Mouse (Mus musculus) naive thymus-derived CD4-positive, alpha-beta T cell, adult 2 months (primary cell): ENCODE data around the gene Cdc45.

Source experiments
- DNase-seq: peaks from one replicate; pipeline ENCODE4 v3.0.0-alpha.2; 2011; ENCODE audit warnings: low read depth

The Cdc45 gene

DNA sequence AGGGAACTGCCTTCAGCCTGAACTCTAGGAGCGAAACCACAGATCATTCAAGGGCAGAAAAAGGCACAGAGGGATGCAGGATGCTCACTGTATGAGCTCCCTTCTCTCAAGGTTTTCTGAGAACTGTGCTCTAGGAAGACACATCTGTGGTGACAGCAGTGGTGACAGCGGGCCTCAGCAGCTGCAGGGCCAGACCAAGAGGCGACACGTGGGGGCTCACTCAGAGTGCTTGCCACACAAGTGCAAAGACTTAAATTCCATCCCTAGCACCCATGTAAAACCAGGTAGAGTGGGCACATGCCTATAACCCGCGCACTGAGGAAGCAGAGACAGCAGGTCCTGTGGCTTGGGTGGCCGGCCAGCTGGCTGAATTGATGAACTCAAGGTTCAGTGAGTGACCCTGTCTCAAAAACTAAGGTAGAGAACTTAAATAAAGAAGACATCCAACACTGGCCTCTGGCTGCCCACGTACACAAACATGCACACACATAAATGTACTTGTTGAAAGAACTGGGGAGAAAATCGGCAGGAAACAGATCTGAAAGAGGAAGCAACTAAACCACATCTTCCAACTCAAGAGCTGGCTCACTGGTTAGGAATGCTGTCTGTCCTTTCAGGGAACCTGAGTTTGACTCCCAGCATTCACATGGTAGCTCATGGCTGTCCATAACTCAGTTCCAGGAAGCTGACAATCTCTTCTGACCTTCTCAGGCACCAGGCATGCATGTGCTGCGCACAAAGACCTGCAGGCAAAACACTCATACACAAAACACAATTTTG is 23.0 kb downstream of the Cdc45 start:
- DNase-seq = no peak

DNA sequence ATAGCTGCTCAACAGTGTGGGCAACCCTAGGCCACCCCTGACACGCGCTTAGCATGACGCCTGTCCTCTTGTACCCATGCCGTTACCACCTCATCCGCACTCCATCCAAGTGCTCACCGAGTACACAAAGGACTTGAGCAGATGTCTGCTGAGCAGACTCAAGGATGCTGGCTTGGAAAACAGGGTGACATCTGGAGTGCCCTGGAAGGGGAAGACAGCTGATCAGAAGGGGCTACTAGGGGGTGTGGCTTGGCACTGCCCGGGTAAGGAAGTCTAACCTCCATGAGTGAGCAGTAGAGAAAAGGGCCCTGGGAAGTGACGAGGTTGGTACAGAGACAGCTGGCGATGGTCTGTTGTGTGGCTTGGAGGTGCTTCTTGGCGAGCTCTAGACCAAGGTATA is 25.1 kb downstream of the Cdc45 start:
- no peak for DNase-seq

DNA sequence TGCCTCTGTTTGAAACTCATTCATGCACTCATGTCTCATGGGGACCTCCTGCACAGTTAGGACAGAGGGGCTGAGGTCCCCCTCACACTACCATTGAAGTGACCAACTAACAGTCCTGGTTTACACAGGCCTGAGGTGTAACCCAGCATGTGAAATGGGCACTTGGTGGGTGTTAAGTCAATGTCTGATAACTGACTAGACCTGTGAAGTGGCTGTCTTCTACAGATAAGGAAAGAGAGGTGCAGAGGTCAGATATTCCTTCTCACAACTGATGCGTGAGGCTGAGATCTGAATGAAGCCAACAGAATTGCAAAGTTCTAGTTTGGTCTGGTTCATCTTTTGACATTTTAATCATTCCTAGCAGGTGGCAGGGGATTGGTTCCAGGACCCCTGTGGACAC is 26.3 kb downstream of the Cdc45 start:
- no peak for DNase-seq

DNA sequence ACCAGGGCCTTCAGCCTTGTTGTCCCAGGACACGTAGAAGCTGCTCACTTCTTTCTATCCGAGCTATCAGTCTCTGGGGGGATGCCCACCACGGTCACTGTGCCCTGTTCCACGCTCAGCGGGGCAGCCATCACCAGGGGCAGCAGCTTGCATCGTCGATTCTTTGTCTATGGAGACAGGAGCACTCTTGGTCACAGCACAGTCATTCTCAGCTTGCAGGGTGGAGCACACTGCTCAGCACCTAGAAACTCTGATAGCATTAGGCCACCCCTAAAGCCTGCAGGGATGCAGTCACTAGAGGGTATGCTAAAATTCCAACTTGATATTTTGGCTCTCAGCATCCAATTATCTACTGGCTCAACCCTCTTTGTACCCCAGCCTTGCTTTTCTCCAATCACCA is 26.8 kb downstream of the Cdc45 start:
- no peak for DNase-seq

DNA sequence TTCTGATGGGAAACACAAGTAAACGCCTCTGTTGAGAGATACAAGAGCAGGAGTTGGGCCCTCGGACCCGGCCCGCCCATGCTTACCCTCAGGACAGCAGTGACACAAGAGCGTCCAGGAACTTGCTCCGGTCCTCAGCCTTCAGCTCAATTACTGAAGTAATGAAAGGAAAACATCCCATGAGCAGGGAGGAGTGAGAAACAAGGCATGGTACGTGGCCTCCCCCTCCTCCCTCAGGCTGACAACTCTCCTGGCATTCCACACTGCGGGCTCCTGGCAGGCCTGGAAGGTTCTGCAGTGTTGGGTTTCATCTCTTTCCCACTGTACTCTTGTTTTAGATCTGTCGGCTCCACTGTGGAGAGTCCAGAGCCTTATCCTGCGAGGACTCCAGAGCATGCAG is 30.0 kb downstream of the Cdc45 start:
- no peak for DNase-seq

DNA sequence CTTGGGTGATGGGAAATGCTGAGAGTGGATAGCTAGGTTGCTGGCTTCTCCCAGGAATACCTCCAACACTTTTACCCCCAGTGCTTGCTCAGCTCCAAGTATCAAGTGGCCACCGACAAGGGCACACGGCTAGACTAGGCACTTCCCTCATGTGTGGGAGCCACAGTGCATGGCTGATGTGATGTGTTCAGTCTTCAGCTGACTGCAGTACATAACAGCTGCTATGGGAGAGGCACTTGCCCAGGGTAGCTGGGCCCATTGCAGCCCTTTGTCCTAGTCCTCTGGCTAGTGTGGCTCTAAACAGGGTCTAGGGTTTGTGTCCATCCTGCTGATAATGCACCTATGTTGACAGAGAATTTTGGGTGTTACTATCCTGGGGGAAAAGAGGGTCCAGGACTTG is 33.3 kb downstream of the Cdc45 start:
- no peak for DNase-seq

DNA sequence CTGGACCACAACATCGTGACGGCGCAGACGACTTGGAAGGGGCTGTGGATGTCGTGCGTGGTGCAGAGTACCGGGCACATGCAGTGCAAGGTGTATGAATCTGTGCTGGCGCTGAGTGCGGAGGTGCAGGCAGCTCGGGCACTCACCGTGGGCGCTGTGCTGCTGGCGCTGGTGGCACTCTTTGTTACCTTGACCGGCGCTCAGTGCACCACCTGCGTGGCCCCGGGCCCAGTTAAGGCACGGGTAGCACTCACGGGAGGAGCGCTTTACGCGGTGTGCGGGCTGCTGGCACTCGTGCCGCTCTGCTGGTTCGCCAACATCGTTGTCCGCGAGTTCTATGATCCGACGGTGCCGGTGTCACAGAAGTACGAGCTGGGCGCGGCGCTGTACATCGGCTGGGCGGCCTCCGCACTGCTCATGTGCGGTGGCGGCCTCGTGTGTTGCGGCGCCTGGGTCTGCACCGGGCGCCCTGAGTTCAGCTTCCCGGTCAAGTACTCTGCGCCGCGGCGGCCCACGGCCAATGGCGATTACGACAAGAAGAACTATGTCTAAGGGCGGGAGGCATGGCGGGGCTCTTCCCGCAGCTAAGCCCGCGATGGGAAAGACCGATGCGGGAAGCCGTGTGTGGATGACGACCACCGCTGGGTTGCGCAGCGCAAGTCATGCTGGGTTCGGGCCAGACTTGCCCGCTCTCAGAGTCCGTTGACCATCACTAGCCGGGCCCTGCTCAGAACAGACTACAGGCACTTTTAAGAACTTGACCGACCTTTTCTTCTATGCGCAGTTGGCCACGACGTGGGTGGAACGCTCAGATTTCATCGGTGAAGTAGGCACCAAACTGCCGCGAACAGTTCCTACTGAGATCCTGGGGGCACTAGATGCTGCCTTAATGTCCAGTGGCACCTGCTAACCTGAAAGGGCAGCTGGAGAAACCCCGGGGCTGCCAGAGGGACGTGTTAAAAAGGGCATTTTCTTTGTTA is 34.4 kb downstream of the Cdc45 start:
- no peak for DNase-seq

DNA sequence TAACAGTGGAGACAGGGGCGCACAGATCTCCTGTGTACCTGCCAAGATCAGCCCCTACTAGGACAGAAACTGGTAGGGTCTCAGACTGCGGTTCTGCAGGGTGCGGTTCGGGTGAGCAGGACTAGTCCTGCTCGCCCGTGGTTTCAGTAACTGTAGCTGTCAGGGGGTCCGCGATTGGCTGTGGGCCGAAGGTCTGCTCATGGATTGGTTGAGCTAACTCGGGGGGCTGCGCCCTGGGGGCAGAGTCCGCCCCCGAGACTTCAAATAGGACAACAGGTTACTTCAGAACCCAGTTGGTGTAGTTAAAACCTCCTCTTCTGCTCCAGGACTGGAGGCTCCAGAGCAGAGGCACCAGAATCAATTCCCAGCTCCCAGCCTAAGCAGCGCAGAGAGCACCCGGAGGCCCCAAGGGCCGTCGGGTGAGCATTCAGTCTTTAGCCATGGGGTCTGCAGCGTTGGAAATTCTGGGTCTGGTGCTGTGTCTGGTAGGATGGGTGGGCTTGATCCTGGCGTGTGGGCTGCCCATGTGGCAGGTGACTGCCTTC is 35.2 kb downstream of the Cdc45 start, which contains the start of gene Cldn5:
TSS of gene Cldn5 (plus strand) at position 292 of the 545 bp plus-strand sequence.
- DNase-seq = no peak

DNA sequence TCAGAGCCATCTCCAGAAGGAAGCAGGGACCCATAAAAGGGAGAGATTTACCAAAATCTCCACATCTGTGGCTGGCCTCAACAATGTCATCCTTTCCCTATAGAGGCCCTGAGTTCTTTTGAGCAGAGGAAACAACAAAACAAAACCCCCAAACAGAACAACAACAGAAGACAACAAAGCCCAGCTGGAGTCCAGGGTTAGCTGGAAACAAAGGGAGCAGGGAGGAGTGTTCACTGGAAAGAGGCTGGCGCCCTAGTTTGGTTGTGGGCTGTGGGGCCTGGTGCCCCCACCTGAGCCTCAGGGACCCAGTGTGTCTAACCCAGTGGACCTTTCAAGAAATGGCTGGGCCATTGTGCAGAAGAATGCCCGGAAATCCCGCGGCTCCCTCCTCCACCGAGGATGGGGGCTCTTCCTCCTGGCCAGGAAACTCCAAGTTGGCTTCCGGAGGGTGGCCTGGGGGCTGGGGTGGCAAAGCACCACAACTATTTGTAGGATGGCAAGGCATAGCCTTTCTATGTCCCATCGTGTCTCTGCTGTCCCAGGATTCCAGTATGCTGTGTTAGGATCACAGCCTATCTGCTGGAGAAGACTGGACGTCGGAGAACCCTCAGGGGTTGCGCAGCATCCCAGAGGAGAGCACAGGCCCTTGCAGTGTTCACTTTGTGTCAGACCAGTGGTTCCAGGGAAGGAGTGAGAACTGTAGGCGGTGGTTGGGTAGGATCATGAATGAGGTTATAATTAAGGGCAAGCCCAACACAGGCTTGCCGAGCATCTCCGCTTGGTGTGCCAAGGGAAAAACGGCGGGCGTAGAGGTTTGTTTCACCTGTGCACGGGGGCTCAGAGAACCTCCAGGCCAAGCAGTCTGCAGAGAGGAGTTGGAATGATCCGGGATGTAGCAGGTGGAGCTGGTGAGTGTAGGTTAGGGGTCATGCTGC is 35.9 kb downstream of the Cdc45 start:
- DNase-seq = no peak

DNA sequence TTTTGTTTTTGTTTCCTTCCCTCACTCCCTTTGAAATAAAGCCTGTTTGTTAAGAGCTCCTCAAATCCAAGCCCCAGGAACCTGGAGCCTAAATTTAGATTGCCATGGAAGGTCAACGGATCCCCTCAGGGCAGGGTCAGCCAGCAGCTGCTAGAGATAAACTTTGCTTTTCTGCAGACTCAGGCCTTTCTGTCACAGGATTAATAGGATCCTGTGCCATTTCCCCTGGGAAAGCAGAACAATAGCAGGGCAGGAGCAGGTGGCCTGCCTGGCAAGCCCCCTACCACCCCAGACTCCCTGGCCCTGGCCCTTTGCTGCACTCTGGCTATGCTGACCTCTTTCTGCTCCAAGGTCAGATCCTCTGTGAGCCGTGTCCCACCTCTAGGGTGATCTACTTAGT is 37.9 kb downstream of the Cdc45 start:
- no peak for DNase-seq

DNA sequence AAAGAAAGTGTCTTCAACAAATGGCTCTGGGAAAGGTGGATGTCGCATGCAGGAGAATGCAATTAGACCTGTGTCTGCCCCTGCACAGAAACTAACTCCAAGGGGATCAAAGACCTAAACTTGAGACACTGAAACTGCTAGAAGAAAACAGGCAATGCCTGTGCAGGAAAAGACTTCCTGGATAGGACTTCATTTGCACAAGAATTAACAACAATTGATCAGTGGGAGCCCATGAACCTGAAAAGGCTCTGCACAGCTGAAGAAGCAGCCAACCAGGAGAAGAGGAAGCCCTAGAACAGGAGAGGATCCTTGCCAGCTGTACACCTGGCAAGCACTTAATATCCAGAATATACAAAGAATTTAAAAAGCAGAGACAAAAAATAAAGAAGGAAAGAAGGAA is 42.3 kb downstream of the Cdc45 start:
- no peak for DNase-seq

DNA sequence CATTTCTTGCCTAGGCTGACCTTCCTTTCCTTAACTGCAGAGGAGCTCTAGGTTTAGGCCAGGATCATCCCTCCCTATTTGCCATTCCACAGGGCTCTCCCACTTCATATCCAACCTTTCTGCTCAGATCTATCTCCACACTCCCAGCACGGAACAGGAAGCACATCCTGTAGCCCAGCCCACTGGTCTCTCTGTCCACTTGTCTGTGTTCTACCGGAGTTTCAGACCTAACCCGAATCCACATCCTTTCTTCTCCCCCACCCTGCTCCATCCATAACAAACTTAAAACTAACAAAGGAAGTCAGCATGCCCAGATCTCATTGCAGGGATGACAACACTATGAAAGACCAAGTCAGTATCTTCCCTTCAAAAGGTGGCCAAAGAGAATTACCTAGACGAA is 45.4 kb downstream of the Cdc45 start:
- no peak for DNase-seq

DNA sequence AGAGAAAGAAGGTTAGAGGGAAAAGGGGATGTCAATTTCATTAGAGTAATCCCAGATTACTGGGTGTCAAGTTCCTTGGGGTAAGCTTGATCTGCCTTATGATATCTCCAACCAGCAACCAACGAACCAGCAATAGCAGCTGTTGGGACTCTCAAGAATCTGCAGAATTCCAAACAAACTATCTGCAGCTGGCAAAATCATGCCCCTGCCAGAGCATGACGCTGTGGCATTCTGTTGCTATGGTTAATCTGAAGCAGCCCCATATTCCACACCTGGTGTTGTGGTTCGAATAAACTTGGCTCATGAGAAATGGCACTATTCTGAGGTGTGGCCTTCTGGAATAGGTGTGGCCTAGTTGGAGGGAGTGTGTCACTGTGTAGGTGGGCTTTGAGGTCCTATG is 48.8 kb downstream of the Cdc45 start:
- no peak for DNase-seq

DNA sequence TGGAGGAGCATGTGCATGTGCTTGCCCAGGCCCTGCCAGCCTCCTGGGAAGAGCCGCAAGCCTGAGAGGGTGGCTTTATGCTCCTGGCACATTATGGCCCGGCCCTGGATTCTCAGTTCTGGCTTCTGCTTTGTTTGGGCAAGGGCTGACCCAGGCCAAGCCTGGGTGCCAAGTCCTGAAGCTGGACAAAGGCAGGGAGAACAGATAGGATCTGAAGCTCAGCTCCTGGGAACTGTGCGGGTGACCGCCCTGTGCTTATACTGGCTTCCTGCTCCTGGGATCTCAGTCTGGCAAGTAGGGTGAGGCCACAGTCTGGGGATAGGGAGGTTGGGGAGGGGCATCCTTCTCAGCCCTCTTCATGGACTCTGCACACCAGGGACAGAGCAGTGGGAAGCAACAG is 50.1 kb downstream of the Cdc45 start:
- no peak for DNase-seq

DNA sequence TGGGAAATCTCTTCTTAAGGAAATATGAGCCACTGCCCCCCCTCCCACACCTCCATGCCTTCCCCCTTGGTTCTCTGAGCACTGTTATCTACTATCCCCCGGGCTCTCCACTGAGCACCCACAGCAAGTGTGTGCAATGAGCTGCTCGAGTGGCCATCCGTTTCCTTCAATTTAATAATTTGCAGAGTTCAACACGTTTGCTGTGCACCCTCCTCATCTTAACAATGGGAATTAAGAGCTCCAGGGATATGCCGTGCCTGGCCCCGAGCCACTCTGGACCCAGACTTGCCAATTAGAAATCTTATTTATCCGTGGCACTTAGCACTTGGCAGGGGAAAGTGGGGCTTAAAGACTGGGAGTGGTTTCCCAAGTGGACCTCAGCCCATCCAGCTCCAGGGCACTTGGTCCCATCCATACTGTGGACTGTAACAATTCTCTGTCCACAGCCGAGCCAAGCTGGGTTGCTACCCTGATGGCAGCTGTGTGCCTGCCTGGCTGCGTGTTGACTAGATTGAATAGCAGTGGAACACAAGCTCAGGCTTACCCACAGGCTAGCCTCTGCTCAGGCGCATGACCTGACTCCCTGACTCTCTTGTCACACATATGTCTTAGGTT is 59.8 kb downstream of the Cdc45 start:
- DNase-seq = no peak

DNA sequence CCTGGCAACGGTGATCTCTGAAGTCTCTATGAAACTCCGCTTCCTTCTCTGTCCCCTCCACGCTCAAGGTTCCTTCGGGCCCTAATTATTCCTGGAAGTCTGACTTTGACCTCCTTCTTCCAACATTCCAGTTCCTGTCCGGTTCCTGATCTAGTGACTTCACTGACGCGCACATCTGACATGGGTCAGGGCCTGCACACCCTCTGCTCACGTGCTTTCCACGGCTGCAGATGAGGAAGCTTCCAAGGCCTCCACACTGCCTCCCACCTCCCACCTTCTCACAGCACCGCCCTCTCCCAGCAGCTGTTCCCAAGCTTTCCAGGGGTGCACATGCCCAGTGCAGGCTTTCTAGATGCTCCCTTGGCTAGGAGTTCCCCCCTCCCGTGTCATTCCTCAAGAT is 60.7 kb downstream of the Cdc45 start:
- DNase-seq = no peak

DNA sequence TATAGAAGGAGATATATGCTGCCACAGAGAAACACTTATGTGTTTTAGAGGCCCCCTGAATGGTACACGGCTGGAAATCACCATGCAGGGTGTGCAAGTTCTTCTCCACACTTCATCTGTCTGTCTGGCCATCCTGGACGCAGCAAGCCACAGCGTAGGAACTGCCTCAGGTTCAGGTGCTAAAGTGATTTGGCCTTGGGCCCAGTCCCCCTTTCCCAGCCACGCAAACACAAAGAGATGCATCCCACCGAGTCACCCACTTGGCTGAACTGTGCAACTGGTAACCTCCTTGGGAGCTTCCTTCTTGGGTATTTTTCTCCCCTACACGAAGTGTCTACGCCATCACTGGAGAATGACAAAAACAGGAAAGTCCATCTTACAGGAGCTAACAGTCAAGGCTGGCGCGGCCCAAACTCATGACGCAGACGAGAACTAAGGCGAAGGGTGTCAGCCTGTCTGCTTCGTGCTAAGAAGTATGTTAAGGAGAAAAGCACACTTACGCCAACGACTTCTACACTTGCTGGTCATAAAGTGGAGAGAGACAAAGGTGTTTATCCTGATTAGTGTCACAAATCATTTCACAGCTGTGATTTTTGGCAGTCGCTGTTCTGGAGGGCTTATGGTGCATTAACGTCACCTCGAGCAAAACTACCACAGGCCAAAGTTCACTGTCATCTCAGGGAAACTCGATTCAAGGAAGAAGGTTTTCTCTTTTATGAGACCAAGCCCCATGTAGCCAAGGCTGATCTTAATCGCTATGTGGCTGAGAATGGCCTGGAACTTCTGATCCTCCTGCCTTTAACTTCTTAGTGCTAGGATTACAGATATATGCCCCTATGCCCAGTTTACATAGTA is 65.3 kb downstream of the Cdc45 start:
- no peak for DNase-seq

DNA sequence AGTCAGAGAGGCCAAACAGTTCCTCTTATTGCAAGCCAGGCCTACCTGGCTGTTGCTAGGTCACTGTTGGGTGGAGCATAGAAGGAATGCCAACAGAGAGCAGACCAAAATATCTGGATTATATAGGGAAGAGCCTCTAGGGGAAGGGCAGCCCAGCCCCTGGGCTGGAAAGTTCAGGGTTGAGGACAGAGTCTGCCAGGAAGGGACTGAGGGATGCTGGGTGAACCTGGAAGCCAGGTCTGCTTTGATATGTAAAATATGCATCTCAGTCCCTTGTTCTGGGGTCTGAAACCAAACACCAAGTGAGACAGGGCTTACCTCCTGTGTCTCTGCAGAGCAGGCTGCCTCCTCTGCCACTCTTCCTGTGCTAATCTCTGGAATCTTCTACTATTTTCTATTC is 73.5 kb downstream of the Cdc45 start:
- no peak for DNase-seq

DNA sequence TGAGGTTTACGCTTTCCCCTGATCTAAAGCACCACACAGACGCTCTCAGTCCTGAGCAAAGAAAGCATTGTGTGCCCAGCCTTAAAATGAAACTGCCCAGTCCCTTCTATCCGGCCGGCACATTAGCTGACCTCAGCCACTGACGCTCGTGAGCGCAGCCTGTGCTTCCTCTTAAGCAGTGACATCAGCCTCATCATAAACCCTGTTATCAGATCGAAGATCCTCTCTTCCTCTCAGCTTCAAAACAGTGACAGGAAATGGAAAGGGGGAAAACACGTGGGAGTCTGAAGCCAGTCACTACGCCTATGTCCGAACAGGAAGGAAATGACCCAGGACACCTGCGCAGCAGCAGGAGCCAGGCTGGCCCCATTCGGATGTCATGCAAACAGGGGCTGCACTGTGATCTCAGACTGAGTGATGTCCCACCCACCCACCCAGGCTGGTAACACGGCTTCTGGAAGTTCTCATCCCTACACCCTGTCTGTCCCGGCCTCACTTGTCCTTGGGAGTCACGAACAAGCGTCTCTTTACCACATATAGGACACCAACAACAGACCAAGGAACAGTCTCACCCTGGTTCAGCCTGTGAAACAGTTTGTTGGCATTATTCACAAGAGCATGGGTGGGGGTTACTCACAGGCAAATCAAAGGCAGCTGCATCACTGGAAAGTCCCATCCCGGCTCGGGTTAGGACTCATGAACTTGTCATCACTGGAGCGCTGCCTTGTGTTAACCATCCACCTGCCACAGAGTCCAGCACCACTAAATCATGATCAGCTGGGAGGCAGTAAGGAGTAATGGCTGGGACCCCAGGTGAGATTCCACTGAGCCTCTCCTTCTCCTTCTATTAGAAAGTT is 78.5 kb downstream of the Cdc45 start:
- DNase-seq = peak; percentile 25
